Mouse (Mus musculus) ES-CJ7 (cell line): ENCODE measurements around the gene Pdik1l.

Experiments
- DNase-seq: peaks from one replicate; pipeline ENCODE4 v3.0.0; 2011; ENCODE audit warnings: low read depth, low spot score

Gene Pdik1l

DNA sequence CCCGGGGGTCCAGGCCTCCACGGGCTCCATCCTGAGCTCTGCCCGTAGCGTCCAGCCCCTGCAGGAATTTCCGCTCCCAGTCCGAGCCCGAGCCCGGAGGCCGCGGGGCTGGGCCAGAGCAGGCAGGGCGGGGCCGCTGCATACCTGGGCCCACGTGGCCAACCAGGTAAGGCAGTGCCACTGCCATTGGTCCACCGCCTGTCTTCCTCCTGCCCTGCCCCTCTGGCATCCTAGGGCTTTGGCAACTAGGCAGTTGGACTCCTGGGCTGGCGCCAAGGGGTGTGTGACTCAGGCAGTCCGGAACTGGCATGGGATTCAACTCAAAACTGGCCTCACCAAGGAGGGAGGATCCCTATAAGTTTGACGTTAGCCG, 49.4 kb downstream of the Pdik1l start, which contains the start of gene Cnksr1:
Gene Cnksr1, minus strand, starts transcription at position 121 of the 373 bp plus-strand sequence.
- no peak for DNase-seq

DNA sequence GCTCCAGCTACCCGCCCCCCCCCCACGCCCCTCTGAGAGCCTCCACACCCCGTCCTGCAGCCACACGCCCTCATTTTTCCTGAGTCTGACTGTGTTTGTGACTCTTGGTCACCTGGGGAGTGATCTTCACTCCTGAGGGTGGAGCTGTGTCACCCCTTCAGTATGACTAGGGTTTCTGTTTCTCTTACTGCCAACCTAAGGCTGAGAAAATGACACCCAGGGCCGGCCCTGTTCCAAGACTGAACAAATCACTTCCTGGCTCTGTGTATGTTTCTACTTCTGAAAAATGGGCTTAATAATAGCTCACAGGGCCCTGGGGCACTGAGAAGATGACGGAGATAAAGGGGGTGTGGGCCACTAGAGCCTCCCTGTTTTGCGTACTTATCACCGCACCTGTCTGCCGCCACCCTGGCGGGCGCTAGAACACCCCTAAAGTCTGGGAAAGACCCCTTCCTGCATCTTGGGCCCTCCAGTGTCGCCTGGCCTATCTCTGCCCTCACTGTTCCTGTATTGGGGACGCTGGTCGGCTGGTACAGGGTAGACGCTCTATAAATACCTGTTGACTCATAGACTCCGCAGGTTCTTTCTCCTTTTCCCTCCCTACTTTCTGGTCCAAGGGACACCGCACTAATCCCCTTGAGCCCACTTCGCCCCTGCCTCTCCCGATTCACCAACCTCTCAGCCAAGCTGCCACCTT, 50.0 kb downstream of the Pdik1l start:
- no peak for DNase-seq

DNA sequence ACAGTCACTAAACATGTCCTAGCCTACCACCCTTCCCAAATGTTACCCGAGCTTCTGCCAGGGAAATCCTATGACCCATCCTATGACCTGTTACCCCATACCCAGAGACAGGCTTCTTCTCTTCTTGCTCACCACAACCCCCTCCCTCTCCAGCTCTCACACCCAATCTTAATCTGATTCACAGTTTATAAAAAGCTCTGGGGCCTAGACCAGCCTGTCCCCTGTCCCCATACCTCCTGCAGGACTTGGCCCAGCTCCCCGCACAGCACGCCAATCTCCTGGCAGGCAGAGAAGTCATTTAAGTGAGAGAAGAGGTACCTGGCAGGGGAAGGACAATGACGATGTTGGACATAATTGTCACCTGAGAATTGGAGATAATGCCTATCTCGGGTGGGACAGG, 52.8 kb downstream of the Pdik1l start:
- DNase-seq = no peak

DNA sequence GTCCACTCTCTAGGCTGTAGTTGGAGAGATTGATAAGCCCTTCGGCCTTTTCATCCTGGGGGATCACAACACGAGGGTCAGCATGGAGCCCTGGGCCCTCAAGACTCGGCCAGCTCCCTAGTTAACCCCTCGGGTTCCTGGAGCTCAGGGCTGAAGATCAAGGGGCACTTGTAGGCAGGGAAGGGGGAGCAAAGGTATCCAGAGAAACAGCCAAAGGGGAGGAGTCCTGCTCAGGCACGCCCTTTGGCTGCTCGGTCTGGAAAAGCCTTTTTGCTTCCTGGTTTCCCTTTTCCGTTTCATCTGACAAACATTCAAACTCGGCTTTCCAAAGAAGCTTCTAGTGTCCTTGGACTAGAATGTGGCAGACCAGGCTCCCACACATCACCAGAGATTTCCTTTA, 57.3 kb downstream of the Pdik1l start:
- DNase-seq = no peak

DNA sequence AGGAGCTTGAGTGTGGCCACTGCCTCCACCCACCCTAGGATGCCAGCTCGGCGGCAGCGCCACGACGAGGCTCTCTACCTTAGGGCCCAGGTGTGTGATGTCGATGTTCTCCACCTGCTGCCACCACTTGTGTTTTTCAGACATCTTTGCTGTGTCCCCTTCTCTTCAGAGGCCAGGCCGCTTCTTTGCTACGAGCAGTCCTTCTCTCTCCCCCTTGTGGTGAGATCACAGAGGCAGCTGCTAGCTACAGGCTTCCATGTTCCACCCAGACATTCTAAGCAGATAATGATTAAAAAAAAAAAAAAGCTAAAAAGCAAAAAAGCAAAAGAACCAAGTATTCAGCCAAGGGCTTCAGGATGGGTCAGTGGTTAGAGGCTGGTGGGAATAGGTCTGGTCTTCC, 60.5 kb downstream of the Pdik1l start, which contains the start of gene Catsper4:
Gene Catsper4, minus strand, starts transcription at position 190 of the 400 bp plus-strand sequence.
- DNase-seq = no peak
